Mouse (Mus musculus): Measurements from ENCODE around the gene Sec23b. TPM values are rescaled to one million over a fixed set of nuclear protein-coding genes. Genes with fewer than 3 reads are reported as not detected.

Gene Sec23b
- 59.9 and 93.5 TPM in 2 replicates for polyA plus RNA-seq (2014; fragmentation: Nextera tagmentation; extraction: Ambion mirVana)

DNA sequence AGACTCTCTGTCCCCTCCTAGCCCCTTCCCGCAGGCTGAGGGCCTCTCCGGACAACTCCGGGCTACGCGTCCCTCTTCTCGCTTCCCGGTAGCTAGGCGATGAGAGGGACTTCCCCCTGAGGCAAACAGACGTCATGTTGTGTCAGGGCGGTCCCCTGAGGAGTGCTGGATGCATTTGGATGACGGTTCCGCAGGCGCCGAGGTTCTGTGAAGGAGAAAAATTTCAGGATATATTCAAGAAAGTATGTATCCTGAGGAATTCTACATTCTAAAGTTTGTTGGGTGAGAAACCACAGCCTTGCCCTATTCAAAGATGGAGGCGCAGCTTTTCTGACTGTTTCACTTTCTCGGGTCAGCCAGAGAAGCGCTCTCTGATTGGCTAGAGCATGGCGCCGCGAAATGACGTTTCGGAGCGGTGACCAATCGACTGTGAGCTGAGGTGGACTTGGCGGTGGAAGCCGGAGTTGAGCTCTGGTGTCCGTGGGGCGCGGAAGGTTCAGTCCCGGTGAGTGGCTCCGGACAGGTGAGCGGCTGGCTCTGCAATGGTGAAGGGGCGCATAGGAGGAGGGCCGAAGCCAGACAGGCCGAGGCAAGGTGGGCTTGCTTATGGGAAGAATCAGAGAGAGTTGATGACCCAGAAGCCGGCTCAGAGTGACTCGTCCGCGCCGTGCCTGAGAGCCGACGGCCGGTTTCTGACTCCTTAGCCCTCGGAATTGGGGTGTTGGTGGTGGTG lies at the start of gene Sec23b:
Sec23b (plus strand) TSS at position 410 of the 733 bp plus-strand sequence.
- peak within 1 kb of the TSS; percentile 71 for H3K4me2 ChIP-seq (replicated peaks; ENCODE audit: low read depth, low read length)
- peak within 1 kb of the TSS; percentile 78 for H3K9ac ChIP-seq (ENCODE audit: low read depth, low read length)
- H3K4me1 ChIP-seq (ENCODE audit: control insufficient read depth, insufficient read depth, low read length): peaks cover 10% of the 10 kb centered on the region
- H3K4me3 ChIP-seq (ENCODE audit: low read length): peak within 1 kb of the TSS; percentile 85
- peaks cover 6% of the 10 kb centered on the region; the same call in 1 of the 2 replicates for H3K36me3 ChIP-seq (ENCODE audit: control insufficient read depth, insufficient read depth, low read length)
- ATAC-seq (ENCODE audit: low FRiP score, low TSS enrichment): peak; percentile 98
- no peaks in the 10 kb centered on the region for H3K9me3 ChIP-seq (ENCODE audit: control insufficient read depth, low read length)
- H3K27ac ChIP-seq (ENCODE audit: low read depth, low read length): peak within 1 kb of the TSS; percentile 93
- H3K27me3 ChIP-seq (ENCODE audit: control insufficient read depth, insufficient read depth, low read length): no peaks in the 10 kb centered on the region
- under 1% methylated on average over 44 of the region's 44 CpGs for WGBS

DNA sequence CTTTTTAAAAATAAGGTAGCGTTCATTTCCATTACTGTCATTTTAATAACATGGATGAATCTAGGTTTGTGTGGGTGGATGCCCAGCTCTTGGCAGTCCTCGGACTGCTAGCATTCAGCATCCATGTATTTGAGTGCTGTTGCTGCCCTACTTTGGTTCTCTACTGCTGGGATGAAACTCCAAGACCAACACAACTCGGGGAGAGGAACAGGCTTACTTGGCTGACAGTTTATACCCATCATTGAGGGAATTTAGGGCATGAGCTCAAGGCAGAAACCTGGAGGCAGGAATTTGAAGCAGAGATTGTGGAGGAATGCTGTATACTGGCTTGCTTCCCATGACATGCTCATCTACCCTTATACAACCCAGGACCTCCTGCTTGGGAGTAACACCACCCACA lies 41.4 kb upstream of the Sec23b start:
- no peak overlapping the region for H3K4me2 ChIP-seq (replicated peaks; ENCODE audit: low read depth, low read length)
- H3K4me1 ChIP-seq (ENCODE audit: control insufficient read depth, insufficient read depth, low read length): no peaks in the 10 kb centered on the region
- H3K9me3 ChIP-seq (ENCODE audit: control insufficient read depth, low read length): no peaks in the 10 kb centered on the region
- H3K27ac ChIP-seq (ENCODE audit: low read depth, low read length): no peak overlapping the region
- no peaks in the 10 kb centered on the region for H3K27me3 ChIP-seq (ENCODE audit: control insufficient read depth, insufficient read depth, low read length)
- H3K36me3 ChIP-seq (ENCODE audit: control insufficient read depth, insufficient read depth, low read length): no peaks in the 10 kb centered on the region
- H3K9ac ChIP-seq (ENCODE audit: low read depth, low read length): no peak overlapping the region
- WGBS: 84% methylated on average over 3 of the region's 3 CpGs
- no peak for ATAC-seq (ENCODE audit: low FRiP score, low TSS enrichment)
- H3K4me3 ChIP-seq (ENCODE audit: low read length): no peak overlapping the region

- no peaks in the 10 kb centered on the region for H3K4me1 ChIP-seq (ENCODE audit: control insufficient read depth, insufficient read depth, low read length)
- no peak for ATAC-seq (ENCODE audit: low FRiP score, low TSS enrichment)
- no peaks in the 10 kb centered on the region for H3K9me3 ChIP-seq (ENCODE audit: control insufficient read depth, low read length)
- no peaks in the 10 kb centered on the region for H3K36me3 ChIP-seq (ENCODE audit: control insufficient read depth, insufficient read depth, low read length)
- no peak overlapping the region for H3K27ac ChIP-seq (ENCODE audit: low read depth, low read length)
- WGBS: 73% methylated on average over 3 of the region's 3 CpGs
- no peak overlapping the region for H3K4me3 ChIP-seq (ENCODE audit: low read length)
- H3K9ac ChIP-seq (ENCODE audit: low read depth, low read length): no peak overlapping the region
- no peak overlapping the region for H3K4me2 ChIP-seq (replicated peaks; ENCODE audit: low read depth, low read length)
- H3K27me3 ChIP-seq (ENCODE audit: control insufficient read depth, insufficient read depth, low read length): no peaks in the 10 kb centered on the region
Observed at GRCm38 (mm10) chr2:144519772-144520171, 36.3 kb upstream of the Sec23b start.

- Histone ChIP-seq H3K27me3 (ENCODE audit: control insufficient read depth, insufficient read depth, low read length) (no peaks in the 10 kb centered on the region), H3K27ac (ENCODE audit: low read depth, low read length) (no peak overlapping the region), H3K4me3 (ENCODE audit: low read length) (no peak overlapping the region), H3K9me3 (ENCODE audit: control insufficient read depth, low read length) (no peaks in the 10 kb centered on the region), H3K9ac (ENCODE audit: low read depth, low read length) (no peak overlapping the region), H3K36me3 (ENCODE audit: control insufficient read depth, insufficient read depth, low read length) (peaks cover 6% of the 10 kb centered on the region; the same call in 1 of the 2 replicates), H3K4me1 (ENCODE audit: control insufficient read depth, insufficient read depth, low read length) (peaks cover 5% of the 10 kb centered on the region; the same call in 1 of the 2 replicates), H3K4me2 (replicated peaks; ENCODE audit: low read depth, low read length) (no peak overlapping the region)
- ATAC-seq (ENCODE audit: low FRiP score, low TSS enrichment): no peak
- WGBS: 55% methylated on average over 10 of the region's 10 CpGs
Observed at GRCm38 (mm10) chr2:144525856-144526255, 30.2 kb upstream of the Sec23b start.

GRCm38 (mm10) chr2:144526981-144527820 lies 28.8 kb upstream of the Sec23b start, which contains the start of the genes Dzank1 and Polr3f:
Gene Dzank1, minus strand, starts transcription at chr2:144527414.
Gene Polr3f, plus strand, starts transcription at chr2:144527718.
- Histone ChIP-seq H3K9me3 (ENCODE audit: control insufficient read depth, low read length) (no peaks in the 10 kb centered on the region), H3K9ac (ENCODE audit: low read depth, low read length) (peak within 1 kb of the TSS; percentile 91), H3K36me3 (ENCODE audit: control insufficient read depth, insufficient read depth, low read length) (peaks cover 12% of the 10 kb centered on the region; the same call in 1 of the 2 replicates), H3K27ac (ENCODE audit: low read depth, low read length) (peak within 1 kb of the TSS; percentile 87), H3K4me1 (ENCODE audit: control insufficient read depth, insufficient read depth, low read length) (peaks cover 5% of the 10 kb centered on the region; the same call in 1 of the 2 replicates), H3K4me2 (replicated peaks; ENCODE audit: low read depth, low read length) (peak within 1 kb of the TSS; percentile 81), H3K27me3 (ENCODE audit: control insufficient read depth, insufficient read depth, low read length) (no peaks in the 10 kb centered on the region), H3K4me3 (ENCODE audit: low read length) (peak within 1 kb of the TSS; percentile 63)
- WGBS: under 1% methylated on average over 56 of the region's 56 CpGs
- peak; percentile 98 for ATAC-seq (ENCODE audit: low FRiP score, low TSS enrichment)

DNA sequence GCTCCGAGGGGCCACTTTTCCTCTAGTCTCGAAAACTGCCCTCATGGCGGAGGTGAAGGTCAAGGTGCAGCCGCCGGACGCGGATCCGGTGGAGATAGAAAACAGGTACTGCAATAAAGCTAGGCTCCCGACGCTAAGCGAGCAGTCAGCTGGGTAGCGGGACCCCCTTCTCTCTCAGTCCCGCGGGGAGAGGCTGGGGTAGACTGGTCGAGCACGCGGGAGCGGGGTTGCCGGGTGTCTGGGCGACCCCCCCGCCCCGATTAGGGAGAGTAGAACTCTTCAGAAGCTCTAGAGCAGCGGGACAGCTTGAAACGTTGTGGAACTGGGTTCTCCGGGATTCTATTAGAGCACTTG lies 28.2 kb upstream of the Sec23b start:
- no peaks in the 10 kb centered on the region for H3K9me3 ChIP-seq (ENCODE audit: control insufficient read depth, low read length)
- H3K4me3 ChIP-seq (ENCODE audit: low read length): peak overlapping the region; percentile 63
- ATAC-seq (ENCODE audit: low FRiP score, low TSS enrichment): peak; percentile 59
- peaks cover 18% of the 10 kb centered on the region for H3K36me3 ChIP-seq (ENCODE audit: control insufficient read depth, insufficient read depth, low read length)
- WGBS: under 1% methylated on average over 25 of the region's 25 CpGs
- peak overlapping the region; percentile 87 for H3K27ac ChIP-seq (ENCODE audit: low read depth, low read length)
- H3K27me3 ChIP-seq (ENCODE audit: control insufficient read depth, insufficient read depth, low read length): no peaks in the 10 kb centered on the region
- peaks cover 5% of the 10 kb centered on the region; the same call in 1 of the 2 replicates for H3K4me1 ChIP-seq (ENCODE audit: control insufficient read depth, insufficient read depth, low read length)
- H3K9ac ChIP-seq (ENCODE audit: low read depth, low read length): peak overlapping the region; percentile 91
- H3K4me2 ChIP-seq (replicated peaks; ENCODE audit: low read depth, low read length): peak overlapping the region; percentile 81

DNA sequence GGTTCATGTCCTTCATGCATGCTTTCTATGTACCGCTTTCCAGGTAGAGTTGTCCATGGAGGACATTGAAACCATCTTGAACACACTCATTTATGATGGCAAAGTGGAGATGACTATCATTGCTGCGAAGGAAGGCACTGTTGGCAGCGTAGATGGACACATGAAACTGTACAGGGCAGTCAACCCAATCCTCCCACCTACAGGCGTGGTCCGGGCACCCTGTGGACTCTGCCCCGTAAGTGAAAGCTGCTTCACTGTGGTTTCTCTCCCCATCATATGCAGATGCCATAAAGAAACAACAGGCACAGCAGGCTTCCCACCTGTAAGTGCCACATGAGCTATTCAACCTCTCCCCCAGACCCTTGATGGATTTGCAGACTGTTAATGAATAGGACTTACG lies 18.9 kb upstream of the Sec23b start:
- no peak for ATAC-seq (ENCODE audit: low FRiP score, low TSS enrichment)
- Histone ChIP-seq H3K9me3 (ENCODE audit: control insufficient read depth, low read length) (no peaks in the 10 kb centered on the region), H3K9ac (ENCODE audit: low read depth, low read length) (no peak overlapping the region), H3K4me3 (ENCODE audit: low read length) (no peak overlapping the region), H3K4me1 (ENCODE audit: control insufficient read depth, insufficient read depth, low read length) (no peaks in the 10 kb centered on the region), H3K27ac (ENCODE audit: low read depth, low read length) (no peak overlapping the region), H3K36me3 (ENCODE audit: control insufficient read depth, insufficient read depth, low read length) (peaks cover 93% of the 10 kb centered on the region), H3K4me2 (replicated peaks; ENCODE audit: low read depth, low read length) (no peak overlapping the region), H3K27me3 (ENCODE audit: control insufficient read depth, insufficient read depth, low read length) (no peaks in the 10 kb centered on the region)
- 80% methylated on average over 7 of the region's 7 CpGs for WGBS

DNA sequence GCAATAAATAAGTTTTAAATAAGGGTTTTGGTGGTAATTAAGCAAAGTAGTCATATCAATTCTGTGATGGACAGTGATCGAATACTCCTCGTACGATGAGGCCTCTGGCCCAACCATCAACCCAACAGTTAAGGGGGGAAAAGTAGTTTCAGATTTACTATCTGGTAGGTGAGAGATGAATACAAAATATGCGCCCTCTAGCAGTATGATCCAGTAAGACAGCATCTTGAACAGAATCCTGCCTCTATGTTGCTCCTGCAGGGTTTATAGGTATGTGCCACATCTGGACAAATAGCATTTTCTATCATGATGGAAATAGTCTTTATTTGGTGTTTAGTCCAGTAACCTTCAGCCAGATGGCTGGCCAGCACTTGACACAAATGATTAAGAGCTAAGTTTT lies 14.8 kb upstream of the Sec23b start:
- ATAC-seq (ENCODE audit: low FRiP score, low TSS enrichment): no peak
- H3K9me3 ChIP-seq (ENCODE audit: control insufficient read depth, low read length): no peaks in the 10 kb centered on the region
- H3K4me1 ChIP-seq (ENCODE audit: control insufficient read depth, insufficient read depth, low read length): no peaks in the 10 kb centered on the region
- H3K27me3 ChIP-seq (ENCODE audit: control insufficient read depth, insufficient read depth, low read length): no peaks in the 10 kb centered on the region
- H3K4me2 ChIP-seq (replicated peaks; ENCODE audit: low read depth, low read length): no peak overlapping the region
- 90% methylated on average over 4 of the region's 4 CpGs for WGBS
- no peak overlapping the region for H3K9ac ChIP-seq (ENCODE audit: low read depth, low read length)
- H3K27ac ChIP-seq (ENCODE audit: low read depth, low read length): no peak overlapping the region
- peaks cover 80% of the 10 kb centered on the region for H3K36me3 ChIP-seq (ENCODE audit: control insufficient read depth, insufficient read depth, low read length)
- H3K4me3 ChIP-seq (ENCODE audit: low read length): no peak overlapping the region

DNA sequence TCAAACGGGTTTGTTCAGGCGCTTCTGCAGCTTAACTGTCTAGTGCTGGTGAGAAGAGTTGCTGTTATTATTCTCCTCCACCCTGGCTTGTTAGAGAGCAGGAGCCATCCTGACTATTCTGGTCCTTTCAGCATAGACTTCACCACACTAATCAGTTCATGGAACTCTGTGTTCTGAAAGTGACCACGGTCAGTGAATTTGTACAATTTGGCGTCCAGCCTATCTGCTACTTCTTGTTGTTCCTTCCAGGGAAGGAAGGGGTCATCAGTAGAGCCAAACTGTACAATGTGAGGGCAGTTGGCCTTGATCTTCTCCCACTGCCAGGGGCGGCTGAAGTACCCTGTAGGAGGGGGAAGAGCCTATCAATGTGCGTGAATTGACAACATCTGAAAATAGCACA lies 12.4 kb upstream of the Sec23b start:
- no peak overlapping the region for H3K4me2 ChIP-seq (replicated peaks; ENCODE audit: low read depth, low read length)
- H3K4me3 ChIP-seq (ENCODE audit: low read length): no peak overlapping the region
- H3K9me3 ChIP-seq (ENCODE audit: control insufficient read depth, low read length): no peaks in the 10 kb centered on the region
- H3K27me3 ChIP-seq (ENCODE audit: control insufficient read depth, insufficient read depth, low read length): no peaks in the 10 kb centered on the region
- no peak for ATAC-seq (ENCODE audit: low FRiP score, low TSS enrichment)
- peaks cover 72% of the 10 kb centered on the region for H3K36me3 ChIP-seq (ENCODE audit: control insufficient read depth, insufficient read depth, low read length)
- 91% methylated on average over 6 of the region's 6 CpGs for WGBS
- no peak overlapping the region for H3K27ac ChIP-seq (ENCODE audit: low read depth, low read length)
- H3K4me1 ChIP-seq (ENCODE audit: control insufficient read depth, insufficient read depth, low read length): no peaks in the 10 kb centered on the region
- H3K9ac ChIP-seq (ENCODE audit: low read depth, low read length): no peak overlapping the region
